Mouse (Mus musculus) kidney, embryonic 16.5 days (tissue): ENCODE measurements at regions not wholly inside any gene's neighbourhood (a gene's known extent, or its start where the extent isn't known, plus 50 kb on each side); places are given as distances from the start of the nearest gene placed in this dataset.

Experiments
- ATAC-seq: fragments of 200-750 bp; cut with Nextera tagmentation; 2 replicates; pipeline ENCODE4 v1.8.0; 2017; ENCODE audit warnings: moderate TSS enrichment; ENCODE audit not compliant: low FRiP score, low TSS enrichment
- H3K27ac ChIP-seq: fragments of 300-500 bp; sonication (generic); 2 replicates; pipeline ENCODE4 v1.5.1; 2014; ENCODE audit warnings: low read length
- H3K27me3 ChIP-seq: fragments of 300-500 bp; sonication (generic); 2 replicates; pipeline ENCODE4 v1.6.1; 2014; ENCODE audit warnings: low read length, control low read depth, mixed read lengths; ENCODE audit not compliant: insufficient read depth
- H3K36me3 ChIP-seq: fragments of 300-500 bp; sonication (generic); 2 replicates; pipeline ENCODE4 v1.6.1; 2014; ENCODE audit warnings: low read length, control low read depth, mixed read lengths; ENCODE audit not compliant: insufficient read depth
- H3K4me1 ChIP-seq: fragments of 300-500 bp; sonication (generic); 2 replicates; pipeline ENCODE4 v1.6.1; 2014; ENCODE audit warnings: low read length, control low read depth, mixed read lengths; ENCODE audit not compliant: insufficient read depth
- H3K4me2 ChIP-seq: fragments of 300-500 bp; sonication (generic); replicated peaks from 2 replicates; pipeline ENCODE4 v1.6.1; 2014; ENCODE audit warnings: low read depth, low read length
- H3K4me3 ChIP-seq: fragments of 300-500 bp; sonication (generic); 2 replicates; pipeline ENCODE4 v1.5.1; 2014; ENCODE audit warnings: mild to moderate bottlenecking, low read length
- H3K9ac ChIP-seq: fragments of 300-500 bp; sonication (generic); replicated peaks from 2 replicates; pipeline ENCODE4 v1.6.1; 2014; ENCODE audit warnings: low read length
- H3K9me3 ChIP-seq: fragments of 300-500 bp; sonication (generic); 2 replicates; pipeline ENCODE4 v1.6.1; 2016; ENCODE audit warnings: low read length, control low read depth
- WGBS: fragments of 180-500 bp; shearing (Covaris S2); extraction: QIAGEN DNeasy Blood & Tissue Kit; methylation state at CpG from one replicate; pipeline ENCODE4 v1.1.7; 2014; 5-methylcytosine and 5-hydroxymethylcytosine counted together

DNA sequence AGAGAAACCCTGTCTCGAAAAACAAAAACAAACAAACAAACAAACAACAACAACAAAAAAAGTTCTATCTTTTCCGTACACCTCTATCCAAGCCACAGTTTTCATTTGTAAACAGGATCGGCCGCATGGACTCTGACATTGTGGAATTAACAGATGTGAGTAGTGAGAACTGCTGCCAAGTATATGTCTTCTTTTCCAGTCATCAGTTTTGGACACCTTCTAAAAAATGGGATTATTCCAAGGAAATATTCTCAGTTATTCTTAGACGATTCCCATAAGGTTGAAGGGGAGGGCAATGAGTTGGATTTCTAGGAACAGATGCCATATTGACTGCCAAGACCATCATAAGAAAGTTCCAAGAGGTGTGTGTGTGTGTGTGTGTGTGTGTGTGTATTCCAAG lies 891.2 kb upstream of the Lrrc6 start:
- Histone ChIP-seq H3K4me3 (no peak overlapping the region), H3K27me3 (no peaks in the 10 kb centered on the region), H3K9ac (no peak overlapping the region), H3K9me3 (no peaks in the 10 kb centered on the region), H3K36me3 (no peaks in the 10 kb centered on the region), H3K4me2 (no peak overlapping the region), H3K4me1 (no peaks in the 10 kb centered on the region), H3K27ac (no peak overlapping the region)
- no peak for ATAC-seq
- 87% methylated on average over 5 of the region's 5 CpGs for WGBS

DNA sequence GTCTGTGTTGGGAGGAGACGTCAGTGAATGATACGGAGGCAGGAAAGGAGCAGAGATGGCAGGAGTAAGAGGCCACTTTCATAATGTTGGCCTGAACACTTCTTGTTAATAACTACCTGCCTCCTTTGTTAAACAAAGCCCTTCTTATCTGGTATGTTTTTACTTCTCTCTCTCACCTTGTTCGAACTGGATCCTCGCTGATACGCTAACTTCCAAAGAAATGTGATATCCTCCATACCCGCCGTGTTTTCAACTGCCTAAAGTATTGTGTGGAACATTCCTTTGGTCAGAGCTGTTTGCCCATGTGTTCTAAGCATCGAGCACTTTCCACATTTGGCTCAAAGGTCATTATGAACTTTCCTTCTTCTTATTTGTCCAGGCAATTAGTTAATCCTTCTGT lies 887.8 kb upstream of the Lrrc6 start:
- no peaks in the 10 kb centered on the region for H3K9me3 ChIP-seq
- H3K27ac ChIP-seq = no peak overlapping the region
- H3K9ac ChIP-seq = no peak overlapping the region
- no peak for ATAC-seq
- no peak overlapping the region for H3K4me2 ChIP-seq
- no peaks in the 10 kb centered on the region for H3K27me3 ChIP-seq
- no peaks in the 10 kb centered on the region for H3K36me3 ChIP-seq
- WGBS = 68% methylated on average over 8 of the region's 8 CpGs
- no peaks in the 10 kb centered on the region for H3K4me1 ChIP-seq
- H3K4me3 ChIP-seq = no peak overlapping the region

DNA sequence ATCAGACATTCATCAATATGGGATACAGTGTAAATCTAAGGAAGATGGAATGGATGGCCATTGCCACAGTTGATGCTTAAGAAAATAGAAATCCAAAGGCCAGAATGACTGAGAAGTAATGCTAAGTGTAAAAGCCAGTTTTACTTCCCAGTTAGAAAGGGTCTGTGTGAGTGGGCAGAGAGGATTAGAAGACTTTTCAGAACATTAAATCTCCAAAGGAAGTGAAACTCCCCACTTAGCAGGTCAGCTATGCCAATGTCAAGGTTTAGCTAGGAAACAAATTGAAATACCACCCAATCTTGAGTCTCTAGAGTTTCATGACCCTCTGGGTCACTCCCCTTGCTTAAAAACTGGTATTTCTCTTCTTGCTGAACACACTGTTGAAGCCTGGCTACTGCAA lies 886.2 kb upstream of the Lrrc6 start:
- no peak overlapping the region for H3K9ac ChIP-seq
- ATAC-seq = no peak
- H3K4me3 ChIP-seq = no peak overlapping the region
- no peak overlapping the region for H3K27ac ChIP-seq
- H3K9me3 ChIP-seq = no peaks in the 10 kb centered on the region
- no peaks in the 10 kb centered on the region for H3K27me3 ChIP-seq
- no peaks in the 10 kb centered on the region for H3K4me1 ChIP-seq
- H3K36me3 ChIP-seq = no peaks in the 10 kb centered on the region
- H3K4me2 ChIP-seq = no peak overlapping the region

DNA sequence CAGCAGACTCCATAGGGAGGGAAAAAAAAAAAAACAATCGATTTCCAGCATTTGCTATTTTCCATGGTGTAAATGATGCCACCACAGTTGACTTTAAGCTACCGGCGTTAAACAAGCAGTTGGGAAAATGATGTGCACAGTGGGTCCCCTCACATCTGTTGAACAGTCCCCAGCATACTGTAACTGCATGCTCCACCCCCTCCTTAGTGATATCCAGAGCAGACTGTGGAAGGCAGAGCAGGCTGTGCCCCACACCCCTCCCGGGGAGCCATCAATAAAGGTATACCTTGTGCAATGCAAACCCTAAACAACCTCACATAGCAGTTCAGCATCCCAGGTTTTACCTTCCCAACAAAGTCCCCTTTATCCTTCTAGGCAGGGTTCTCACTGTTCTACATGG lies 872.9 kb upstream of the Lrrc6 start:
- no peaks in the 10 kb centered on the region for H3K36me3 ChIP-seq
- no peak overlapping the region for H3K4me3 ChIP-seq
- H3K4me2 ChIP-seq = no peak overlapping the region
- no peaks in the 10 kb centered on the region for H3K4me1 ChIP-seq
- H3K27ac ChIP-seq = no peak overlapping the region
- H3K27me3 ChIP-seq = no peaks in the 10 kb centered on the region
- no peaks in the 10 kb centered on the region for H3K9me3 ChIP-seq
- 82% methylated on average over 4 of the region's 4 CpGs for WGBS
- no peak overlapping the region for H3K9ac ChIP-seq
- ATAC-seq = no peak

DNA sequence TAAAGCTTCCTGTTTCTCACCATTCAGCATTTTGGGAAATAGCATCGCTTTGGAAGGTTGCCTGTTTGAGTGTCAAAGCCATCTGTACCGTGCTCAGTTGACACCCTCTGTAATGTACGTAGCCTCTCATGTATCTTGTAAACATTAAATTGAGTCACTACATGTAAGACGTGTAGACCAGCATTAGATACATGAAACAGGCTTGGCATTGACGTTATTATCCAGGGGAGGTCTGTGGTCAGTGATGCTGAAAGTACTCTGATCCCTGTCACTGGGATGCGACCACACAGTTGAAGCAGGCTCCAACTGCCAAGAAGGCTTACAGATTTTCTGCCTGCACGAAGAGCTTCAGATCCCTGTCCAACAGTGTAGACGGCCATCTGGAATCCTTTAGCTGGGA lies 872.3 kb upstream of the Lrrc6 start:
- H3K4me1 ChIP-seq = no peaks in the 10 kb centered on the region
- H3K9me3 ChIP-seq = no peaks in the 10 kb centered on the region
- H3K27ac ChIP-seq = no peak overlapping the region
- ATAC-seq = no peak
- H3K9ac ChIP-seq = no peak overlapping the region
- 58% methylated on average over 8 of the region's 8 CpGs for WGBS
- no peaks in the 10 kb centered on the region for H3K27me3 ChIP-seq
- no peak overlapping the region for H3K4me2 ChIP-seq
- no peaks in the 10 kb centered on the region for H3K36me3 ChIP-seq
- H3K4me3 ChIP-seq = no peak overlapping the region

DNA sequence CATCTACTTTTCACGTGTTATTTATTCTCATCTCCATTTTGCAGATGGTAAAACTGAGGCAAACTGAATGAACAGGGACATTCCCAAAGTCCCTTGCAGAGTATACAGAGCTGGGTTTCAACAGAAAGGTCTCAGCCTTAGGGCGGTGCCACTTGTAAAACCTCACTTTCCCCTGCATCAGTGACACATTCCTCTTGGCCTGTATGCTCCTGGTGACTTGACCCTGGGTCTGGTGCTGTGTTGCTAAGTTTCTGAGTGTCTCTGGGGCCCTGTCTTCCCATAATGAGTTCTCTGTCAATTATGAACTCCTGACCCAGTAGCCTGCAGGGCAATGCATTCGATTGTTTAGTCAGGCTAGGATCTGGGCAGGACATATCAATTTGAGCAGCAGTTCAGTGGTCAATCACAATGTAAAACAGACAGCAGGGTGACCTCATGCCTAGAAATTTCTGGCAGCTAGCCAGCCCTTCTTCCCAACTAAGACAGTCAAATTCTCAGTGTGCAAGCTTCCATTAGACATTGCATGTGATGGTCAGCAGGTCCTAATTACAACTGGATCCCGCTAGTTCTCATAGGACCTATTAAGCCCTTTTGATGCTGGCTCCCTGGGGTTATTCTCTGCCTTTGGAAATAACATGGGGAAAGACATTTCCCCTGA lies 863.5 kb upstream of the Lrrc6 start:
- no peak for ATAC-seq

DNA sequence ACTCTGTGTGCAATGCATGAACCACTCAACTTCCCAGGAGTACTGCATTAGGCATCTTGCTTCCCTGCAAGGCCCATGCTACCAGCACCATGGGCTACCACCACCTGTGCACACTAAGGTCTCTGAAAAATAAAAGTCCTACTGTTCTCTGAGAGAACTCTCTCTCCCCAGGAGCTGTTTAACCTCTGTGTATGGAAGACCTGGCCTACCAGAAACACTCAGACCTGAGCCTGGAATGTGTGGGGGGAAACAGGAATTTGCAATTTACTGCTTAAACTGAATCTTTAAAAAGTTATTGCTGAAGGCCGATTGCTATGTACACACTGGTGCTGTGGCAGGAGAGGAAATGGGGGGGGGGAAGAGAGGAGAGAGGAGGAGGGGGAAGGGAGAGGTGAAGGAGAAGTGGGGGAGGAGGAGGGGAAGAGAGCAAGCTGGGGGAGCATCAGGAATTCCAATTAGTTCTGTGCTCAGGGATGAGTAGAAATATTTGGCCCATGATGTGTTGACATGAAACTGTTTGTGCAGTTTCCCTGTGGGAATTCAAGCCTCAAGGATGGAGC lies 860.4 kb upstream of the Lrrc6 start:
- H3K4me1 ChIP-seq = peaks cover 16% of the 10 kb centered on the region
- H3K27ac ChIP-seq = peak overlapping the region; percentile 70
- no peak overlapping the region for H3K4me2 ChIP-seq
- 0% methylated on average over 1 of the region's 1 CpGs for WGBS
- no peak overlapping the region for H3K9ac ChIP-seq
- no peaks in the 10 kb centered on the region for H3K27me3 ChIP-seq
- no peaks in the 10 kb centered on the region for H3K9me3 ChIP-seq
- peak; percentile 78 for ATAC-seq
- no peak overlapping the region for H3K4me3 ChIP-seq
- H3K36me3 ChIP-seq = no peaks in the 10 kb centered on the region

More for the DNA sequence above, 863.5 kb upstream of the Lrrc6 start:
- peaks cover 16% of the 10 kb centered on the region for H3K4me1 ChIP-seq
- H3K4me2 ChIP-seq = no peak overlapping the region
- no peaks in the 10 kb centered on the region for H3K9me3 ChIP-seq
- 64% methylated on average over 4 of the region's 4 CpGs for WGBS
- H3K9ac ChIP-seq = no peak overlapping the region
- H3K27ac ChIP-seq = no peak overlapping the region
- H3K4me3 ChIP-seq = no peak overlapping the region
- no peaks in the 10 kb centered on the region for H3K27me3 ChIP-seq
- H3K36me3 ChIP-seq = no peaks in the 10 kb centered on the region

DNA sequence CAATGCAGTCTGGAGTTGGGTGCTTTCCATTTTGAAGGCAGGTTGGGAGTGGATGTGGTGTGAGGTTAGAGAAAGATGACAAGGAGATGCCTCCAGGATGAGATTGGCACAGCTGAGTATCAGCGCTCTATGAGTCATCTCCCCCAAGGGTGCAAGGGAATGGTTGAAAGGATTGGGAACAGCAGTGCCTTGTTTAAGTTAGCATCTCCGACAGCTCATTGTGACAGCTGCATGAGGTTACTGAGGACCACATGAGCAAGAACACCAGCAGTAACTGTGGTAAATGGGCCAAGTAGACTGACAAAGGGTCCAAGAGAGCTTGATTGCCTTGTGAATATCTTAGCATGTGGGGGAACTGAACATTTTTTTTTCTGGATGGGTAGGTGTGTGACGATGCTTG lies 857.2 kb upstream of the Lrrc6 start:
- 84% methylated on average over 3 of the region's 3 CpGs for WGBS
- ATAC-seq = no peak
- H3K9me3 ChIP-seq = no peaks in the 10 kb centered on the region
- no peak overlapping the region for H3K9ac ChIP-seq
- peaks cover 12% of the 10 kb centered on the region for H3K4me1 ChIP-seq
- no peaks in the 10 kb centered on the region for H3K27me3 ChIP-seq
- H3K4me3 ChIP-seq = no peak overlapping the region
- H3K27ac ChIP-seq = no peak overlapping the region
- H3K36me3 ChIP-seq = no peaks in the 10 kb centered on the region
- no peak overlapping the region for H3K4me2 ChIP-seq

DNA sequence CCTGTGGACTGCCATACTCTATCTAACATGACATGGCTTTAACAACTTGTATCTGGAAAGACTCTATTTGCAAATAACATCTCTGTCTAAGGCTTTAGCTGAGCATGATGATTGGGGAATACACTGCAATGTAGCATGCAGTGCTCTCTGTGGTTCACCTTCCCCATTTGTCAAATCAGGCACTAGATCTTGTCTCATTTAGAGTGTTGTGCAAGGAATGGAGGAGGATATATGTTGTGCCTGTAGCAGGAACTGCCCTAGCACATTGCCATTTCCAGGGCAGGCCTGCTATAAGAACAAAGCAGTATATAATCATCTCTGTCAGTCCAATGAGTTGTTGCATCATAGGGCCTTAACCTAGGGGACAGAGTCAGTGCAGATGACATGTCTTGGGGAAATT lies 854.6 kb upstream of the Lrrc6 start:
- Histone ChIP-seq H3K4me2 (no peak overlapping the region), H3K4me1 (peaks cover 1% of the 10 kb centered on the region), H3K9me3 (no peaks in the 10 kb centered on the region), H3K27me3 (no peaks in the 10 kb centered on the region), H3K9ac (no peak overlapping the region), H3K4me3 (no peak overlapping the region), H3K36me3 (no peaks in the 10 kb centered on the region), H3K27ac (no peak overlapping the region)
- no peak for ATAC-seq

DNA sequence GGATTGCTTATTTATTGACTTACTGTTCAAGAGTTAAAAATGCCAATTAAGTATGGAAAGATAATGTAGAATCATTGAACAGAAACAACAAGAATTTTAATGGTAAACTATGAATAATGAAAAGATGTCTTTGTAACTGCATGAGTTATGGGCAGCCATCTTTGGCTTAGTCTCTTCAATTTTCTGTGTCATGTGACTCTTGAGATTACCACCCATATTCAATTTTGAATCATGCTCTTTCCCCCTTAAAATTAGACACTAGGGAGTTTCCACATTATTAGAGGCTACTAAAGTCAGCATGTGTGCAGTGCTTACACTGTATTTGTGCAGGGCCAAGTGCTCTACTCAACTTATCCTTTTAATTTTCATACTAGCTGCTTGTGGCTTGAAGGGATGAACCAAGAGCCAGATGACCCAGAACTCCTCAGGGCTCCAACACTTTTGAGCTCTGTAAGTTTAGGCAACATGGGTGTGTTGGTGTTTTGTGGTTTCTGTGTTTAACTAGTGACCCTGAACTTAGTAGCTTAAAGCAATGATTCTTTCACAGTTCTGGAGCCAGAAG lies 854.0 kb upstream of the Lrrc6 start:
- no peak overlapping the region for H3K4me2 ChIP-seq
- H3K36me3 ChIP-seq = no peaks in the 10 kb centered on the region
- no peak overlapping the region for H3K9ac ChIP-seq
- H3K4me3 ChIP-seq = no peak overlapping the region
- H3K27me3 ChIP-seq = no peaks in the 10 kb centered on the region
- H3K27ac ChIP-seq = no peak overlapping the region
- H3K4me1 ChIP-seq = no peaks in the 10 kb centered on the region
- ATAC-seq = no peak
- H3K9me3 ChIP-seq = no peaks in the 10 kb centered on the region
